Mouse (Mus musculus) kidney, adult 2 months (tissue): ENCODE data around the gene Mvb12b.

Experiments used
- CTCF ChIP-seq: fragments of 200-500 bp; conservative IDR thresholded peaks from 2 replicates; pipeline ENCODE4 v1.5.1; 2011; ENCODE audit warnings: low read depth, mild to moderate bottlenecking, control low read depth, low read length, moderate library complexity, mixed read lengths; ENCODE audit not compliant: insufficient read depth, insufficient read length
- POLR2A ChIP-seq: fragments of 200-500 bp; IDR thresholded peaks from one replicate; pipeline ENCODE4 v1.6.1; 2011; ENCODE audit warnings: low read depth, low read length, control low read depth

GRCm38 (mm10) chr2:33713580-33714260, 174.0 kb downstream of the Mvb12b start:
- TF ChIP-seq POLR2A = no peak
- TF ChIP-seq CTCF = no peak
